Mouse (Mus musculus): ENCODE measurements around the gene Arhgap23. TPM values are rescaled to one million over a fixed set of nuclear protein-coding genes. Genes with fewer than 3 reads are reported as not detected.

Arhgap23 gene
- polyA plus RNA-seq, 1 experiment from 2014 or later, result 12.5 TPM

GRCm38 (mm10) chr11:97406094-97406951, 9.0 kb upstream of the Arhgap23 start:
- WGBS, result 43% methylated on average over 10 of the region's 10 CpGs
- Histone ChIP-seq H3K36me3 (no peaks in the 10 kb centered on the region), H3K4me1 (replicated peaks) (peaks cover 56% of the 10 kb centered on the region), H3K9me3 (replicated peaks) (no peaks in the 10 kb centered on the region), H3K4me3 (0 out of 2 replicates have a peak overlapping the region, but pooled peaks have one; percentile 5), H3K9ac (peak overlapping the region; percentile 48), H3K27me3 (replicated peaks) (0 out of 2 replicates have a peak, but pooled peaks cover 8% of the 10 kb centered on the region), H3K27ac (ENCODE audit: poor library complexity, severe bottlenecking) (peak overlapping the region; percentile 73), H3K4me2 (peak overlapping the region; percentile 99)
- peak; percentile 53 for ATAC-seq (ENCODE audit: insufficient number of reproducible peaks, low FRiP score)

- no peak for ATAC-seq (ENCODE audit: insufficient number of reproducible peaks, low FRiP score)
- WGBS, result 77% methylated on average over 3 of the region's 3 CpGs
- H3K27me3 ChIP-seq (replicated peaks), result 0 out of 2 replicates have a peak, but pooled peaks cover 8% of the 10 kb centered on the region
- H3K36me3 ChIP-seq, result no peaks in the 10 kb centered on the region
- no peaks in the 10 kb centered on the region for H3K9me3 ChIP-seq (replicated peaks)
- H3K27ac ChIP-seq (ENCODE audit: poor library complexity, severe bottlenecking), result no peak overlapping the region
- H3K4me3 ChIP-seq, result no peak overlapping the region
- no peak overlapping the region for H3K9ac ChIP-seq
- peaks cover 62% of the 10 kb centered on the region for H3K4me1 ChIP-seq (replicated peaks)
- 0 out of 2 replicates have a peak overlapping the region, but pooled peaks have one; percentile 99 for H3K4me2 ChIP-seq
These were observed 7.9 kb upstream of the Arhgap23 start for GRCm38 (mm10) chr11:97407456-97407855.

GRCm38 (mm10) chr11:97408171-97408570, 7.2 kb upstream of the Arhgap23 start:
- Histone ChIP-seq H3K27ac (ENCODE audit: poor library complexity, severe bottlenecking) (no peak overlapping the region), H3K4me3 (no peak overlapping the region), H3K27me3 (replicated peaks) (0 out of 2 replicates have a peak, but pooled peaks cover 6% of the 10 kb centered on the region), H3K4me2 (no peak overlapping the region), H3K9me3 (replicated peaks) (no peaks in the 10 kb centered on the region), H3K4me1 (replicated peaks) (peaks cover 61% of the 10 kb centered on the region), H3K9ac (0 out of 2 replicates have a peak overlapping the region, but pooled peaks have one; percentile 7), H3K36me3 (no peaks in the 10 kb centered on the region)
- WGBS, result 1% methylated on average over 6 of the region's 6 CpGs
- ATAC-seq (ENCODE audit: insufficient number of reproducible peaks, low FRiP score), result no peak

GRCm38 (mm10) chr11:97410958-97411357, 4.4 kb upstream of the Arhgap23 start:
- Histone ChIP-seq H3K27me3 (replicated peaks) (no peaks in the 10 kb centered on the region), H3K4me1 (replicated peaks) (peaks cover 38% of the 10 kb centered on the region), H3K36me3 (no peaks in the 10 kb centered on the region), H3K9ac (no peak overlapping the region), H3K27ac (ENCODE audit: poor library complexity, severe bottlenecking) (no peak overlapping the region), H3K4me3 (no peak overlapping the region), H3K9me3 (replicated peaks) (no peaks in the 10 kb centered on the region), H3K4me2 (no peak overlapping the region)
- 81% methylated on average over 4 of the region's 4 CpGs for WGBS
- ATAC-seq (ENCODE audit: insufficient number of reproducible peaks, low FRiP score), result no peak

GRCm38 (mm10) chr11:97412117-97412516, 3.2 kb upstream of the Arhgap23 start:
- no peaks in the 10 kb centered on the region for H3K27me3 ChIP-seq (replicated peaks)
- peak; percentile 34 for ATAC-seq (ENCODE audit: insufficient number of reproducible peaks, low FRiP score)
- no peaks in the 10 kb centered on the region for H3K9me3 ChIP-seq (replicated peaks)
- no peaks in the 10 kb centered on the region for H3K36me3 ChIP-seq
- WGBS, result 14% methylated on average over 3 of the region's 3 CpGs
- peak overlapping the region; percentile 69 for H3K27ac ChIP-seq (ENCODE audit: poor library complexity, severe bottlenecking)
- peaks cover 38% of the 10 kb centered on the region for H3K4me1 ChIP-seq (replicated peaks)
- H3K4me2 ChIP-seq, result peak overlapping the region; percentile 12; the same call in 1 of the 2 replicates
- no peak overlapping the region for H3K9ac ChIP-seq
- H3K4me3 ChIP-seq, result no peak overlapping the region

- peaks cover 38% of the 10 kb centered on the region for H3K4me1 ChIP-seq (replicated peaks)
- ATAC-seq (ENCODE audit: insufficient number of reproducible peaks, low FRiP score), result no peak
- no peak overlapping the region for H3K4me3 ChIP-seq
- peak overlapping the region; percentile 12; the same call in 1 of the 2 replicates for H3K4me2 ChIP-seq
- H3K9me3 ChIP-seq (replicated peaks), result no peaks in the 10 kb centered on the region
- peak overlapping the region; percentile 9; the same call in 1 of the 2 replicates for H3K9ac ChIP-seq
- H3K36me3 ChIP-seq, result no peaks in the 10 kb centered on the region
- H3K27me3 ChIP-seq (replicated peaks), result no peaks in the 10 kb centered on the region
- peak overlapping the region; percentile 69 for H3K27ac ChIP-seq (ENCODE audit: poor library complexity, severe bottlenecking)
- 46% methylated on average over 10 of the region's 10 CpGs for WGBS
These were observed 2.5 kb upstream of the Arhgap23 start for GRCm38 (mm10) chr11:97412808-97413347.

DNA sequence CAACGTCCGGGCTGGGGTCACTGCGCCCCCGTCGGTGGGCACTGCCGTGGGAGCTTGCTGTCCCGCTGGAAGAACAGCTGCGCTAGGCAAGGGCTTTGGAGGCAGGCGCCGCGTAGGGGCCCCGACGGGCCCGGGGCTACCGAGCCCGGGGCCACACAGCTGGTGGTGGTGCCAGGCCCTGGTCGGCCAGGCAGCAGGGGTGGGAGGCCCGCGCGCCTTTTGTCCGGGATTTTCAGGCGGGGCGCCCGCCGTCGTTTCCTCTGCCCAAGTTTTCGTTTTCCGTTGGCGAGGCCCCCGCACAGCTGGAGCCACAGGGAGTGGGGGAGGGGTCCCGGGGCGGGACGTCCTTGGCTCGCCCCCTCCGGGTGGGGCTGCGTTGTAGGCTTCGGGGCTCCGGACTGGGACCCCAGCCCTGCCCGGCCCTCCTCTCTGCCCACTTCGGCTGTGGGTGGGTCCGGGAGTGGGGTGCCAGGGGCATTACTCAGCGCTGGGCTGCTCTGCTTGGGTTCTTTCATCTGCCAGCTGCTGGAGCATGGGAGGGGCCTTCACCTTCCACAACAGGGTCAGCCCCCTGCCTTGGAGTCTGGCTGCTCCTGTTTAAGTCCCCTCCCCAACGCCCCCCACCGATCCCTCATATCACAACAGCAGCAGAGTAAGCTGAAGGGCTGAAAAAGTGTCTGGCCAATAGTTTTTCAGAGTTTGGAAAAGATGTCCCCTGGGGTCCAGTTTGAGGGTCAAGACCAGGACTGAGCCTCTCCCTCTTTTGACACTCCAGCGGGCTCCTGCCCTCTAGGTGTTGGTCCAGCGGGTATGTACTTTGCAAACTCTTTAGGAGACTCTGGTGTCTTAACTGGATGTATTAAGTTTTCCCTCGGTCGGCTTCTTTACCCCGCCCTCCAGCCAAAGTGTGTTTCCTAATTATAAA, 641 bp downstream of the Arhgap23 start:
- H3K9me3 ChIP-seq (replicated peaks), result no peaks in the 10 kb centered on the region
- peak overlapping the region; percentile 93 for H3K9ac ChIP-seq
- H3K4me2 ChIP-seq, result peak overlapping the region; percentile 89
- H3K36me3 ChIP-seq, result peaks cover 4% of the 10 kb centered on the region; the same call in 1 of the 2 replicates
- peak; percentile 44 for ATAC-seq (ENCODE audit: insufficient number of reproducible peaks, low FRiP score)
- 2% methylated on average over 49 of the region's 49 CpGs for WGBS
- peak overlapping the region; percentile 90 for H3K27ac ChIP-seq (ENCODE audit: poor library complexity, severe bottlenecking)
- H3K4me3 ChIP-seq, result peak overlapping the region; percentile 94
- H3K4me1 ChIP-seq (replicated peaks), result peaks cover 54% of the 10 kb centered on the region
- H3K27me3 ChIP-seq (replicated peaks), result no peaks in the 10 kb centered on the region

DNA sequence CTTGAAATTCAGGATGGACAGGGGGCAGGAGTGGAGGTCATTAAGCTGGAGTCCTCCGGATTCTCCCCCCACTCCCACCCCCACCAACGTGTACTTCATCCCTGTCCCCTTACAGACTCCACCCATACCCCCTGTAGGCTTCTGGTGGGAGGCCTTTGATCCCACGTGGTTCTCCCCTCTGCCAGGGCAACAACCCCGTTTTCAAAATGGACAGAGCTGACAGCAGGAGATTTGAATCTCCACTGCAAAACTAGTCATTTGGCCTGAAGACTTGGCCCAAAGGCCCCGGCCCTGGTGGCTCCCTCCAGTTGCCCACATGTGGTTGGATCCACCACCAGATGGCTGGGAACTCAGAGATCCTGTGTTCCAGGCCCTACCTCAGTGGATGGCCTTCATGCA, 1.3 kb downstream of the Arhgap23 start:
- H3K27ac ChIP-seq (ENCODE audit: poor library complexity, severe bottlenecking), result peak overlapping the region; percentile 90
- peak overlapping the region; percentile 89 for H3K4me2 ChIP-seq

DNA sequence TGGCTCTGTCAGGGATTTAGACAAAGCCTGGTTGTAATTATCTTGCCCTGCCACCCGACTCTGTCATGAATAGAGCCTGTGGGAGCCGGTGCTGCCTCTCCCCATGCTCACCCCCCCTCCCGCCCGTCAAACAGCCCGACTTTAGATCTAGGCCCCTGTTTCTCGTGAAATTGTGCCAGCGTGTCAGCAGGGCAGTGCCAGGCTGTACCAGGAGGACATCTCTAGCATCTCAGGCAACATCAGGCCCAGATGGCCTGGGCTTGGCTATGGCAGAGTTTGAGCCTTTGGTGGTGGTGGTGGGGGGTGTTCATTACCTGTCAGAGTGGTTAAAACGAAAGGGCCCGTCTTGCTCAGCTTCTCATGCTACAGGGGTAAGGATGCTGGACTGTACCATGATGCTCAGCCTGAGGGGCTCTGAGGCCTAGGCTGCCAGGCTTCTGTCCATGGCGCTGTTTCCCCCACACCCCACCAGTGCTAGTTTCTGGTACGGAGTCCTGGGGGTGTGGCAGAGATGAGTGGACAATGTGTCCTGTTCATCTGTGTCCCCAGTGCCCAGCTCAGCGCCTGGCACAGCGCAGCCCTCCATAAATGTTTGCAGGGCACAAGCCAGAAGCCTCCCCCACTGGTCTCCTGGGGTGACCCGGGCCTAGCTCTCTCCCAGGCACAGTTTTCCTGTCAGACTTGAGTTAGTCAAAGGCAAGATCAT, 3.7 kb downstream of the Arhgap23 start:
- Histone ChIP-seq H3K4me3 (no peak overlapping the region), H3K9me3 (replicated peaks) (no peaks in the 10 kb centered on the region), H3K9ac (0 out of 2 replicates have a peak overlapping the region, but pooled peaks have one; percentile 26), H3K36me3 (peaks cover 4% of the 10 kb centered on the region; the same call in 1 of the 2 replicates), H3K4me2 (no peak overlapping the region), H3K4me1 (replicated peaks) (peaks cover 64% of the 10 kb centered on the region), H3K27ac (ENCODE audit: poor library complexity, severe bottlenecking) (0 out of 2 replicates have a peak overlapping the region, but pooled peaks have one; percentile 15), H3K27me3 (replicated peaks) (no peaks in the 10 kb centered on the region)
- no peak for ATAC-seq (ENCODE audit: insufficient number of reproducible peaks, low FRiP score)
- WGBS, result 76% methylated on average over 14 of the region's 14 CpGs

More for the DNA sequence above, 1.3 kb downstream of the Arhgap23 start:
- Histone ChIP-seq H3K4me3 (peak overlapping the region; percentile 94), H3K9me3 (replicated peaks) (no peaks in the 10 kb centered on the region), H3K27me3 (replicated peaks) (no peaks in the 10 kb centered on the region), H3K36me3 (peaks cover 4% of the 10 kb centered on the region; the same call in 1 of the 2 replicates), H3K9ac (peak overlapping the region; percentile 93), H3K4me1 (replicated peaks) (peaks cover 54% of the 10 kb centered on the region)
- WGBS, result 12% methylated on average over 5 of the region's 5 CpGs
- no peak for ATAC-seq (ENCODE audit: insufficient number of reproducible peaks, low FRiP score)

- Histone ChIP-seq H3K4me3 (no peak overlapping the region), H3K9ac (no peak overlapping the region), H3K9me3 (replicated peaks) (no peaks in the 10 kb centered on the region), H3K4me2 (no peak overlapping the region), H3K27ac (ENCODE audit: poor library complexity, severe bottlenecking) (0 out of 2 replicates have a peak overlapping the region, but pooled peaks have one; percentile 15), H3K36me3 (peaks cover 4% of the 10 kb centered on the region; the same call in 1 of the 2 replicates), H3K27me3 (replicated peaks) (no peaks in the 10 kb centered on the region), H3K4me1 (replicated peaks) (peaks cover 70% of the 10 kb centered on the region)
- no peak for ATAC-seq (ENCODE audit: insufficient number of reproducible peaks, low FRiP score)
- WGBS, result 64% methylated on average over 5 of the region's 5 CpGs
These were observed 4.2 kb downstream of the Arhgap23 start for GRCm38 (mm10) chr11:97419540-97419900.
